Mouse (Mus musculus): ENCODE data around the gene Cep55.

GRCm38 (mm10) chr19:38054720-38055192, at the start of gene Cep55:
- TF ChIP-seq CTCF (IDR thresholded peaks at IDR 0.05; ENCODE audit: low read depth, low read length), result no peak
- no peak for TF ChIP-seq POLR2A (IDR thresholded peaks at IDR 0.05; ENCODE audit: borderline replicate concordance, low read depth, low read length)
